Comparison of ENCODE assay signal across 7 mouse cellular contexts in the genomic region with DNA sequence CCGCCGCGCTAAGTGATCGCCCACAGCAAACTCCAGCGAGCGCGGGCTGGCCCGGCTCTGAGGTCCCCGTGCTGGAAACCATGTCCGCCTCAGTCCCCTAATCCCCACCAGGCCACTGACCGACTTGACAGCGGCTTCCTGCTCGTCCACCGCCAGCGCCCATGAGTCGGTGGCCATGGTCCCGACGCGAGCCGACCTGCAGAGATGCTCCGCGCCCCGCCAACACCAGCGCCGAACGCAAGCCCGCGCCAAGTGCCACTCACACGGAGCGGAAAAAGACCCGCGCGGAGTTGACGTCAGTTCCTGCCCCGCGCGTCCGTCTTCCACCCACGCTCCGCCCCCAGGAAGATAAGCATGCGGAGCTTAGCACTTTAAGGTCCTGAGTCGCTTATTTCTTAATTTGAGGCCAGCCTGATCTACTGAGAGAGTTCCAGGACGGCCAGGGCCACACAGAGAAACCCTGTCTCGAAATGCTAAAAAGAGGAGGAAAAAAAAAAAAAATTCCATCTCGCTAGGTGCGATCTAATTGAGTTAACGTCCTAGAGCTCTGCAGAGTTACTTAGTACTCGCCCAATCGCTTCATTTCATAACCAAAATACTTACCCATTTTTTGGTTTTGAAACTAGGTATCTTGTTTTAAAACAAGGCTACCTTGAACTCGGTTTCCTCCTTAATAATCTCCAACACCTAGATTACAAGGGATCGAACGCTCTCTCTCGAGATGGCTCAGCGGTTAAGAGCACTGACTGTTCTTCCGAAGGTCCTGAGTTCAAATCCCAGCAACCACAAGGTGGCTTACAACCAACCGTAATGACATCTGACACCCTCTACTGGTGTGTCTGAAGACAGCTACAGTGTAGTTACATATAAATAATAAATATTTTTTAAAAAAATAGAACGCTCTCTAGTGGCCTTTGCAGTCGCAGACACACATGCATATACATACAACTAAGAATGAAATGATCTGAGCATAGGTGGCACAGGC. TPM values are rescaled to one million over a fixed set of nuclear protein-coding genes. Genes with fewer than 3 reads are reported as not detected.
DNase-seq lines count a peak whose midpoint lies in the region; ATAC-seq lines count a peak whose summit lies in the region.

A gene (minus strand): TSS at position 254 of the 985 bp plus-strand sequence.

- peak within 1 kb of the TSS; percentile 75 for H3K9ac ChIP-seq in embryonic facial prominence, embryonic 11.5 days (replicated peaks; ENCODE audit: low read length)
- peak within 1 kb of the TSS; percentile 84 for H3K9ac ChIP-seq in limb, embryonic 11.5 days (ENCODE audit: low read length)
- peak within 1 kb of the TSS; percentile 73 for H3K9ac ChIP-seq in midbrain, embryonic 14.5 days (replicated peaks; ENCODE audit: low read length)

- H3K27ac ChIP-seq in embryonic facial prominence, embryonic 11.5 days (replicated peaks; ENCODE audit: low read depth, low read length) = peak within 1 kb of the TSS; percentile 48; the same call in 1 of the 2 replicates
- peak within 1 kb of the TSS; percentile 55; the same call in 1 of the 2 replicates for H3K27ac ChIP-seq in limb, embryonic 11.5 days (replicated peaks; ENCODE audit: low read depth, low read length)
- H3K27ac ChIP-seq in midbrain, embryonic 14.5 days (replicated peaks; ENCODE audit: low read depth, low read length) = peak within 1 kb of the TSS; percentile 78

- no peaks in the 10 kb centered on the region for H3K9me3 ChIP-seq in embryonic facial prominence, embryonic 11.5 days (replicated peaks; ENCODE audit: control insufficient read depth, low read length)
- no peaks in the 10 kb centered on the region for H3K9me3 ChIP-seq in limb, embryonic 11.5 days (ENCODE audit: control insufficient read depth, low read length)
- H3K9me3 ChIP-seq in midbrain, embryonic 14.5 days (ENCODE audit: control insufficient read depth, low read length) = no peaks in the 10 kb centered on the region

- 3% methylated on average over 58 of the region's 58 CpGs for WGBS in embryonic facial prominence, embryonic 11.5 days
- 4% methylated on average over 58 of the region's 58 CpGs for WGBS in limb, embryonic 11.5 days
- WGBS in midbrain, embryonic 14.5 days = 3% methylated on average over 58 of the region's 58 CpGs

- H3K36me3 ChIP-seq in embryonic facial prominence, embryonic 11.5 days (replicated peaks; ENCODE audit: control insufficient read depth, insufficient read depth, low read depth, low read length) = no peaks in the 10 kb centered on the region
- H3K36me3 ChIP-seq in limb, embryonic 11.5 days (ENCODE audit: control insufficient read depth, insufficient read depth, low read length) = no peaks in the 10 kb centered on the region
- H3K36me3 ChIP-seq in midbrain, embryonic 14.5 days (ENCODE audit: control insufficient read depth, insufficient read depth, low read length) = peaks cover 8% of the 10 kb centered on the region; the same call in 1 of the 2 replicates

- no peaks in the 10 kb centered on the region for H3K27me3 ChIP-seq in embryonic facial prominence, embryonic 11.5 days (ENCODE audit: control insufficient read depth, insufficient read depth, low read length)
- no peaks in the 10 kb centered on the region for H3K27me3 ChIP-seq in limb, embryonic 11.5 days (ENCODE audit: control insufficient read depth, insufficient read depth, low read length)
- no peaks in the 10 kb centered on the region for H3K27me3 ChIP-seq in midbrain, embryonic 14.5 days (ENCODE audit: control insufficient read depth, insufficient read depth, low read length)

- peak within 1 kb of the TSS; percentile 64 for H3K4me3 ChIP-seq in embryonic facial prominence, embryonic 11.5 days (ENCODE audit: low read depth, low read length)
- H3K4me3 ChIP-seq in limb, embryonic 11.5 days (ENCODE audit: low read depth, low read length) = peak within 1 kb of the TSS; percentile 90
- peak within 1 kb of the TSS; percentile 84 for H3K4me3 ChIP-seq in midbrain, embryonic 14.5 days (replicated peaks; ENCODE audit: low read depth, low read length)

- peak; percentile 87 for ATAC-seq in embryonic facial prominence, embryonic 11.5 days (replicated peaks; ENCODE audit: insufficient number of reproducible peaks, low FRiP score, low TSS enrichment, low read depth)
- peak; percentile 84; the same call in 1 of the 2 replicates for ATAC-seq in limb, embryonic 11.5 days (ENCODE audit: insufficient number of reproducible peaks, low FRiP score, low TSS enrichment, low read depth)
- peak; percentile 91 for ATAC-seq in midbrain, embryonic 14.5 days (ENCODE audit: low FRiP score, low TSS enrichment)

- no peaks in the 10 kb centered on the region; the same call in 1 of the 2 replicates for H3K4me1 ChIP-seq in embryonic facial prominence, embryonic 11.5 days (ENCODE audit: control insufficient read depth, insufficient read depth, low read length)
- peaks cover 5% of the 10 kb centered on the region; the same call in 1 of the 2 replicates for H3K4me1 ChIP-seq in limb, embryonic 11.5 days (ENCODE audit: control insufficient read depth, insufficient read depth, low read length)
- H3K4me1 ChIP-seq in midbrain, embryonic 14.5 days (ENCODE audit: control insufficient read depth, insufficient read depth, low read length) = peaks cover 5% of the 10 kb centered on the region

- peak; percentile 93 for DNase-seq in adrenal gland, postnatal 14 days
- DNase-seq in embryonic facial prominence, embryonic 11.5 days (ENCODE audit: low spot score) = peak; percentile 93
- peak; percentile 99 for DNase-seq in heart, adult 11 months
- DNase-seq in kidney, adult 18-20 months = peak; percentile 90
- DNase-seq in limb, embryonic 11.5 days (ENCODE audit: low spot score) = peak; percentile 88
- peak; percentile 95 for DNase-seq in midbrain, embryonic 14.5 days
- peak; percentile 74 to 82 for DNase-seq in spleen, adult 18-20 months

- H3K4me2 ChIP-seq in embryonic facial prominence, embryonic 11.5 days (ENCODE audit: low read depth, low read length) = peak within 1 kb of the TSS; percentile 64
- peak within 1 kb of the TSS; percentile 71 for H3K4me2 ChIP-seq in limb, embryonic 11.5 days (ENCODE audit: low read depth, severe bottlenecking)
- H3K4me2 ChIP-seq in midbrain, embryonic 14.5 days (ENCODE audit: low read length) = peak within 1 kb of the TSS; percentile 86

RNA-seq across cellular contexts. Expression of the gene that starts here (rescaled TPM):
- 47.4 and 54.0 TPM in 2 replicates for total RNA-seq in adrenal gland, postnatal 14 days (2021)
- polyA plus RNA-seq in embryonic facial prominence, embryonic 11.5 days (2014; fragmentation: Nextera tagmentation; extraction: Ambion mirVana) = 30.9 and 32.6 TPM in 2 replicates
- polyA plus RNA-seq in limb, embryonic 11.5 days (2014; fragmentation: Nextera tagmentation; extraction: Ambion mirVana) = 34.1 and 40.3 TPM in 2 replicates
- polyA plus RNA-seq in midbrain, embryonic 14.5 days (2014; fragmentation: Nextera tagmentation; extraction: Ambion mirVana) = 11.5 and 15.7 TPM in 2 replicates

Comparison
In these comparisons a context has a peak if more than half of its experiments do, and no peak if none do; other contexts are left out.
1. Peak in every context shown above with its lines: DNase-seq, ATAC-seq, H3K4me3 ChIP-seq and H3K27ac ChIP-seq.